Mouse (Mus musculus): ENCODE results near the gene Nr1d2. TPM values are rescaled to one million over a fixed set of nuclear protein-coding genes. Genes with fewer than 3 reads are reported as not detected.
"Not testable (repeated sequence)": the region's sequence is repeated elsewhere in the genome, so short reads cannot be mapped to it uniquely, and the experiment has no call there.

Nr1d2 gene
- polyA plus RNA-seq, 1 experiment from 2014 or later = 6.2 TPM

GRCm38 (mm10) chr14:18261203-18261602, 22.3 kb upstream of the Nr1d2 start:
- ATAC-seq (ENCODE audit: insufficient number of reproducible peaks, low FRiP score, low TSS enrichment, low read depth) = no peak
- 87% methylated on average over 3 of the region's 3 CpGs for WGBS

GRCm38 (mm10) chr14:18242638-18243130, 3.8 kb upstream of the Nr1d2 start:
- no peaks in the 10 kb centered on the region for H3K36me3 ChIP-seq
- H3K4me2 ChIP-seq = no peak overlapping the region
- no peak for ATAC-seq (ENCODE audit: insufficient number of reproducible peaks, low FRiP score, low TSS enrichment, low read depth)
- no peak overlapping the region for H3K9ac ChIP-seq
- no peaks in the 10 kb centered on the region for H3K9me3 ChIP-seq
- no peak overlapping the region for H3K27ac ChIP-seq
- H3K4me3 ChIP-seq = no peak overlapping the region
- no peaks in the 10 kb centered on the region for H3K27me3 ChIP-seq
- H3K4me1 ChIP-seq = 0 out of 2 replicates have a peak, but pooled peaks cover 4% of the 10 kb centered on the region
- 83% methylated on average over 21 of the region's 21 CpGs for WGBS

More at GRCm38 (mm10) chr14:18261203-18261602, 22.3 kb upstream of the Nr1d2 start:
- Histone ChIP-seq H3K4me3 (no peak overlapping the region), H3K27ac (no peak overlapping the region), H3K4me1 (0 out of 2 replicates have a peak, but pooled peaks cover 3% of the 10 kb centered on the region), H3K27me3 (no peaks in the 10 kb centered on the region), H3K9ac (no peak overlapping the region), H3K36me3 (no peaks in the 10 kb centered on the region), H3K9me3 (no peaks in the 10 kb centered on the region), H3K4me2 (no peak overlapping the region)

- Histone ChIP-seq H3K27ac (no peak overlapping the region), H3K4me2 (no peak overlapping the region), H3K9ac (no peak overlapping the region; the same call in 1 of the 2 replicates), H3K4me3 (no peak overlapping the region), H3K36me3 (no peaks in the 10 kb centered on the region), H3K4me1 (0 out of 2 replicates have a peak, but pooled peaks cover 6% of the 10 kb centered on the region), H3K27me3 (no peaks in the 10 kb centered on the region), H3K9me3 (no peaks in the 10 kb centered on the region)
- WGBS = 83% methylated on average over 4 of the region's 4 CpGs
- ATAC-seq (ENCODE audit: insufficient number of reproducible peaks, low FRiP score, low TSS enrichment, low read depth) = no peak
These were observed 2.9 kb upstream of the Nr1d2 start for GRCm38 (mm10) chr14:18241786-18242185.

GRCm38 (mm10) chr14:18240132-18240531, 1.2 kb upstream of the Nr1d2 start:
- Histone ChIP-seq H3K9me3 (no peaks in the 10 kb centered on the region), H3K36me3 (no peaks in the 10 kb centered on the region), H3K27me3 (no peaks in the 10 kb centered on the region), H3K27ac (no peak overlapping the region), H3K4me2 (no peak overlapping the region), H3K4me3 (no peak overlapping the region), H3K4me1 (0 out of 2 replicates have a peak, but pooled peaks cover 6% of the 10 kb centered on the region), H3K9ac (no peak overlapping the region)
- 67% methylated on average over 7 of the region's 7 CpGs for WGBS
- no peak for ATAC-seq (ENCODE audit: insufficient number of reproducible peaks, low FRiP score, low TSS enrichment, low read depth)

DNA sequence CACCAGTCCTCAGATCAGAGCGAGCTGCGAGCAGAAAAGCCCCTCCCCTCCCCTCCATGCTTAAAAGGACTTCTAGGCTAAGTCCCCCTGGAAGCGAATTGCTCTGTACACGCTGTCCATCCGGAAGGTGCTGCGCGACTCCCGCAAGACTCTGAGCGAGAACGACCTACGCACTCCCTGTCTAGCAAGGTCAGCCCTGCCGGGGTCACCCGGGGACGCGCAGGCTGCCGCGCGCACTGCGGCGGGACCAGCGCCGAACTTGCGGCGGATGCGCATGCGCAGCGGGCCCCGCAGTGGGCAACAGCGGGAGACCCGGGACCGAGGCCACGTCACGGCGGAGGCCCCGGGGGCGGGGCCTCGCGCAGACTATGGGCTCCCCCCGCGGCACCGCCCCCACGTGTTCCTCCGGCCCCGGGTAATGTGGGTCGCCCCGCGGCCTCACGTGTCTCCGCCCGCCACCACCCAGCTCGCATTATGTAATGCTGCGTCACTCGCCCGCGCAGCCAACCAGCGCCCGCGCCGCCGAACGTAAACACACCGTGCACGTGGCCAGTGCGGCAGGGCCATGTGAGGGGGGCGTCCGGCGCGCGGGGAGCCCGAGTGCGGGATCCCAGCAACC, 687 bp downstream of the Nr1d2 start:
- ATAC-seq (ENCODE audit: insufficient number of reproducible peaks, low FRiP score, low TSS enrichment, low read depth) = peak; percentile 92
- Histone ChIP-seq H3K9me3 (no peaks in the 10 kb centered on the region), H3K4me1 (0 out of 2 replicates have a peak, but pooled peaks cover 6% of the 10 kb centered on the region), H3K9ac (peak overlapping the region; percentile 54), H3K4me2 (peak overlapping the region; percentile 85), H3K4me3 (peak overlapping the region; percentile 91), H3K27ac (peak overlapping the region; percentile 86), H3K36me3 (no peaks in the 10 kb centered on the region), H3K27me3 (no peaks in the 10 kb centered on the region)
- WGBS = under 1% methylated on average over 71 of the region's 71 CpGs

GRCm38 (mm10) chr14:18237381-18237780, 1.5 kb downstream of the Nr1d2 start:
- peak overlapping the region; percentile 91 for H3K4me3 ChIP-seq
- no peak overlapping the region for H3K9ac ChIP-seq
- no peak overlapping the region for H3K27ac ChIP-seq

GRCm38 (mm10) chr14:18236496-18237235, 2.3 kb downstream of the Nr1d2 start:
- H3K4me1 ChIP-seq; ATAC-seq (ENCODE audit: insufficient number of reproducible peaks, low FRiP score, low TSS enrichment, low read depth); H3K9me3 ChIP-seq; H3K27me3 ChIP-seq; H3K36me3 ChIP-seq; H3K4me3 ChIP-seq; H3K9ac ChIP-seq; H3K4me2 ChIP-seq; H3K27ac ChIP-seq: not testable (repeated sequence)
- whole genome bisulfite sequencing = 88% methylated on average over 2 of the region's 2 CpGs

More at GRCm38 (mm10) chr14:18237381-18237780, 1.5 kb downstream of the Nr1d2 start:
- H3K4me2 ChIP-seq = peak overlapping the region; percentile 50
- no peak for ATAC-seq (ENCODE audit: insufficient number of reproducible peaks, low FRiP score, low TSS enrichment, low read depth)
- H3K9me3 ChIP-seq = no peaks in the 10 kb centered on the region
- H3K27me3 ChIP-seq = no peaks in the 10 kb centered on the region
- H3K36me3 ChIP-seq = no peaks in the 10 kb centered on the region
- 0 out of 2 replicates have a peak, but pooled peaks cover 6% of the 10 kb centered on the region for H3K4me1 ChIP-seq
- WGBS = 68% methylated on average over 4 of the region's 4 CpGs

- H3K4me1 ChIP-seq = 0 out of 2 replicates have a peak, but pooled peaks cover 3% of the 10 kb centered on the region
- H3K27me3 ChIP-seq = no peaks in the 10 kb centered on the region
- no peak for ATAC-seq (ENCODE audit: insufficient number of reproducible peaks, low FRiP score, low TSS enrichment, low read depth)
- no peak overlapping the region for H3K4me3 ChIP-seq
- 44% methylated on average over 5 of the region's 5 CpGs for WGBS
- no peak overlapping the region for H3K9ac ChIP-seq
- H3K4me2 ChIP-seq = no peak overlapping the region
- no peaks in the 10 kb centered on the region for H3K36me3 ChIP-seq
- peak overlapping the region; percentile 69 for H3K27ac ChIP-seq
- H3K9me3 ChIP-seq = no peaks in the 10 kb centered on the region
These were observed 4.7 kb downstream of the Nr1d2 start for GRCm38 (mm10) chr14:18233981-18234960.

DNA sequence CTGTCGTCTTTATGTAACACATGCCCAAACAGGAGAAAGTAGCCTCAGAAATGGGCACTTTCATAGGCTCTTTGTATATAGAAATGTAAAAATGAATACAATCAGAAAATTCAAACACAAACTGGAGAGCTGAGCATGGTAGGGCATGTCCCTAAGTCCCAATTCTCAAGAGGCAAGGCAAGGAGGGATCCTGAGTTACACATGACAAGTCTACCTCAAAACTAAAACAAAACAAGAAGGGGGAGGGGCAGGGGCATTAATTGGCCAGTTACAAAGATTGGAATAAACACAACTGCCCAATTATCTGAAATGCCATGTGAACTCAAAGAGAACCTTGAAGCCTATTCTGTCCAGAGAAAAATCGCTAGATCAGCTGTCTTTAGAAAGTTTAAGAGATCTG, 5.9 kb downstream of the Nr1d2 start:
- no peaks in the 10 kb centered on the region for H3K9me3 ChIP-seq
- H3K9ac ChIP-seq = no peak overlapping the region
- no peak for ATAC-seq (ENCODE audit: insufficient number of reproducible peaks, low FRiP score, low TSS enrichment, low read depth)
- no peak overlapping the region for H3K4me2 ChIP-seq
- H3K4me1 ChIP-seq = 0 out of 2 replicates have a peak, but pooled peaks cover 3% of the 10 kb centered on the region
- H3K27me3 ChIP-seq = no peaks in the 10 kb centered on the region
- 78% methylated on average over 2 of the region's 2 CpGs for WGBS
- H3K27ac ChIP-seq = no peak overlapping the region
- no peaks in the 10 kb centered on the region for H3K36me3 ChIP-seq
- H3K4me3 ChIP-seq = no peak overlapping the region

DNA sequence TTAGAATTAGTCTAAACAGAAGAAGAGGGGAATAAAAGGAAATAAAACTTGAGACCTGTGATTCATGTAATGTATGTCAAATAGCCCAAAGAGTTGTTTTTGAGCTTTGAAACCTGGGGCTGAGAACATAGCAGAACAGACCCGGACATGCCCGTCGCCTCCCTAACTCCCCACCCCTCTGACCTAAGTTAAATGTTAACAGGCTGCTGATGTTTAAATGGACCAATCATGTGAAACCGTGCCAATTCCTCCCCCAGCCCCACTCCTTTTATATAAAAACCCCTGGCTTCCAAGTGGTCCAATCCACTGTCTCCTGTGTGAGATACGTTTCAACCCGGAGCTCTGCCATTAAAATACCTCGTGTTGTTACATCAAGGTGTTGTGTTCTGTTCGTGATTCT, 7.1 kb downstream of the Nr1d2 start:
- H3K27ac ChIP-seq; H3K27me3 ChIP-seq; H3K4me3 ChIP-seq; H3K36me3 ChIP-seq; ATAC-seq (ENCODE audit: insufficient number of reproducible peaks, low FRiP score, low TSS enrichment, low read depth); H3K4me1 ChIP-seq; H3K9ac ChIP-seq; H3K4me2 ChIP-seq; H3K9me3 ChIP-seq: not testable (repeated sequence)
- WGBS = 91% methylated on average over 8 of the region's 8 CpGs

- WGBS = 94% methylated on average over 10 of the region's 10 CpGs
- not testable (repeated sequence) for H3K4me3 ChIP-seq; H3K36me3 ChIP-seq; H3K4me2 ChIP-seq; H3K9me3 ChIP-seq; ATAC-seq (ENCODE audit: insufficient number of reproducible peaks, low FRiP score, low TSS enrichment, low read depth); H3K27me3 ChIP-seq; H3K4me1 ChIP-seq; H3K9ac ChIP-seq; H3K27ac ChIP-seq
These were observed 9.2 kb downstream of the Nr1d2 start for GRCm38 (mm10) chr14:18229751-18230150.
